Mouse (Mus musculus) thymus, postnatal 14 days (tissue): ENCODE measurements around the gene 1700021F05Rik.

Experiments
- DNase-seq: peaks from one replicate; pipeline ENCODE4 v3.0.0; 2021

1700021F05Rik gene

DNA sequence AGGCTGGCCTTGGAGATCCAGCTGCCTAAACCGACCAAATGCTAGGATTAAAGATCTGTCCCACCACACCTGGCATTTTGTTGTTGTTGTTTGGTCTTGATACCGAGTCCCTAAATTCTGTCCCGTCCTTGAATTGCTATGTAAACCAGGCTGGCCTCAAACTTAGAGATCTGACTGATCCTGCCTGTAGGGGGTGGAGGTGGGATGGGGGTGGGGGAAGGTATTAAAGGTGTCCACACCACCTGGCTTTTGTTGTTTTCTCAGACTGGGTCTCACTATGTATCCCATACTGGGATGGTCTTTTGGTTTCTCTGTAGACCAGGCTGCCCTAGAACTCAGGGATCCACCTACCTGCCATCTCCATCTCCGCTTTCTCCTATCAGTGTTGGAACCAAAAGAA, 59.6 kb downstream of the 1700021F05Rik start:
- no peak for DNase-seq

- no peak for DNase-seq
Measured at GRCm38 (mm10) chr10:43480227-43480849, 60.5 kb downstream of the 1700021F05Rik start.

- DNase-seq: peak; percentile 91
Measured at GRCm38 (mm10) chr10:43479436-43480157, 61.2 kb downstream of the 1700021F05Rik start.

- DNase-seq: peak; percentile 78
Measured at GRCm38 (mm10) chr10:43478751-43479435, 61.9 kb downstream of the 1700021F05Rik start, which contains the start of gene Bend3. Gene Bend3, plus strand, starts transcription at chr10:43478831.

DNA sequence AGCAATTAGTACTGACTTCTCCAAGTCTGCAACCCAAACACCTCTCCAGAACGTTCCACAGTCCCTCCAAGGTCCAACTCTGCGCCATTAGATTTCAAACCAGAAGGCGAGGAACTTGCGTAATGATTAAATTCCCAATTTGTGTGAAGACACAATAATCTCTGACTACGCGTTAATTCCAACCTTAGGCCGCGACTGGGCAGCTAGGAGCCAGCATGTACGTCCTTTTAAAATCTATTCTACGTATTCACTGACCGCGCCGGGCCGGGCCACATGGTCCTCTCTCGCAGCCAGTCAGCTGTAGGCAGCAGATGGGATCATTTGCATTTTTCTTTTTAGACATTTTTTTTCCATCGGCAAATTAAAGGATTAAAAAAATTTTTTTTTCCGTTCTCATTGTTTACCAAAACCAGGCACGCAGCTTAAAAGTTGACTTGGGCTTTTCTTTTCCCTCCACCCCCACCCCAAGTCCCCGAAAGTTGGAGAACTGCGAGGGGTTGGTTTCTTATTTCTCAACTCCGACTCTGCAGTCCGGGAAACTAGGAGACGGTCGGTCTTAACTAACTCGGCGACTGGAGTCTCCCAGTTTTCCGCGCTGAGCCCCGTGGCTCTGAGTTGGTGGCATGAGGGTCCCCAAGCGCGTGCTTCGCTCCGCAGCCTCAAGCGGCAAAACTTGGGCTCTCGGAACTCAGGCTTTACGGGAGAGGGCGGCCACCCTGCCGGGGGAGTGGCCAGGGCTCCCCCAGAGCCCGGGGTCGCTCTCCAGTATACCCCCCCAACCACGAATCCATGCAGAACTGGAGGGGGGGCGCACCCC, 62.7 kb downstream of the 1700021F05Rik start:
- DNase-seq: peak; percentile 44

- no peak for DNase-seq
Measured at GRCm38 (mm10) chr10:43477459-43477858, 63.3 kb downstream of the 1700021F05Rik start.

GRCm38 (mm10) chr10:43475376-43475775, 65.4 kb downstream of the 1700021F05Rik start:
- DNase-seq: peak; percentile 43
